Mouse (Mus musculus) monocyte, adult 2 months (primary cell): ENCODE measurements at regions not wholly inside any gene's neighbourhood (a gene's known extent, or its start where the extent isn't known, plus 50 kb on each side); places are given as distances from the start of the nearest gene placed in this dataset.

Source experiments
- DNase-seq, 2 experiments: peaks; one replicate each; pipeline ENCODE4 v3.0.0; 2022; ENCODE audit warnings: low spot score in 2 of 2, low read depth in 1 of 2

DNA sequence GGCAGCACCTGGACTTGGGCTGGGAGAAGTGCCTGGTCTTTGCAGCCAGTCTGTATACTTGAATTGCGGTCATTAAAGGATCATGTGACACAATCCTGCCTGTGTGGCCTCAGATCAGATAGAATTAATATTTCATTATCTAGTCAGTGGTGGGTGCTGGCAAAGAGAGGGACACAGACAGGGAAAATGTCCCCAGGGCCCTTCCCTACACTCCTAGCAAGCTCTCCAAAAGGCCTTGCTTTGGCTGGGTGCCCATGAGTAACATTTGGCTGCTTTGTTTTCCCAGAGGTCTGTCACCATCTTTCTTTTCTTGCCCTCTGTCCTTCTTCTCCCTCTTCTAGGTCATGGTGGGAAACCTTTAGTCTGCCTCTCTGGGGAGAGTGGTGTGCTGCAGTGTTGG lies 260.3 kb downstream of the Bcl11a start:
- DNase-seq: no peak

DNA sequence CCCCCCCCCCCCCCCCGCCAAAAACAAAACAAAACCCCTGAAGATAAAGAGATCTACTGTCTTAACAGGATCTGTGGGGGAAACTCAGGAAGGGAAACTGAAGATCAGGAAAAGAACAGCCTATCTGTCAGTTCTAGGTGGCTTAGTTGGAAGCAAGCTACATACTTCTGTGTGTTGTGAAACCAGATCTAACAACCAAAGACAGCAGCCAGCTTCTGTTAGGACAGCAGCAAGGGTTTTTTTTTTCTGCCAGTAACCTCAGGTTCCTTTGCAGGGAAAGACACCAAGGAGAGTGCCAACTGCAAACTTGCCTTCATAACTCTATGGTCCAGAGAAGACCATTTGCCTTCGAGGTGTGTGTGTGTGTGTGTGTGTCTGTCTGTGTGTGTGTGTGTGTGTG lies 261.2 kb downstream of the Bcl11a start:
- DNase-seq: no peak

DNA sequence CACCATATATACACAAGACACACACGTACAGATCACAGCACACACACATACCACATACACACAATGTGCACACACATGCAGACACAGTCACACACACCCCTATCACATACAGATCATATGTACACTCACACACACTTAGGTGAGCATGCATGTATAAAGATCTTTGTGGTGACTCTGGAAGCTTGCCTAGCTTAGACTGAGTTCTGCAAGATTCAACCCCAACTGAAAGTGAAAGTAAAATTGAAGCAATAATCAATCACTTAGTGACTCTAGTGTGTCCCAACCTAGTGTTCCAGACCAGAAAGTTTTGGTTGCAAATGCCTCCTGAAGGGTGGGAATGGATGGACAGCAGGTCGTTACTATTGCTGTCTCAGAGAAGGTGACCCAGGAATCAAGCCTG lies 262.8 kb downstream of the Bcl11a start:
- DNase-seq: no peak

- no peak for DNase-seq
Measured at GRCm38 (mm10) chr11:24341650-24342049, 263.8 kb downstream of the Bcl11a start.

- no peak for DNase-seq
Measured at GRCm38 (mm10) chr11:24342176-24342575, 264.3 kb downstream of the Bcl11a start.

DNA sequence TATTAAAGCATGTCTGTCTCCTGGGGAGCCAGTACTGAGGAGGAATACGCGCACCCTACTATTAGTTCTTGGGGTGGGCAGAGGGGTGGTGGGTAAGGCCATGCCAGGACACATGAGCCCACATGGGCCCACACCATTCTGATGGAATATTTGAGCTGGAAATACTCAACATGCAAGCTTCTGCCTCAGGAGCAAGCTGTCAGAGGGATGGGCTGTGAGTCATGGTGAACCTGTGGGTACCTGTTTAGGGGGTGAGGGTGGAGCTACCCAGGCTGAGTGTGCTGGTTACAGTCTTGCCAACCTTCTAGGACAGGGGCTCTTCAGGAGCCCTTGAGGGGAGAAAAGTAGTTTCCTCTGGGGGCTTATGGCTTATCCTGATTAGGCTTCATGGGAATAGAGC lies 264.9 kb downstream of the Bcl11a start:
- DNase-seq: no peak

DNA sequence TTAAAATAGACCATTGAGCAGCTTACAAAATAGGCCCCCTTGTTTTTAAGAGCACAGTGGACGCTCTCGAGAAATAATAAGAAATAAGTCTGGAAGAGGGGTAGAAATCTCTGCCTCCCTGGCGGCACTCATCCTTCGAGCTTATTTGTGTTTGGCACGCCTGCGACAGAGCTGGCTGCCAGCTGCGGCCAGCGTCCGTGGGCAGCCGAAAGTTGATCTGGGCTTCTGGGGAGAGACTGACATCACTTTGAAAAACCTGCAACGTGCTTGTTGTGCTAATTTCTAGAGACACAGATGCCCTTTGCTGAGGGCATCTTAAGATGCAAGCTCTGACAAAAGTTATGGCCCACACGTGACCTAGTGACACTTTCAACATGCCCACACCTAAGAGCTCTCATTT lies 269.4 kb downstream of the Bcl11a start:
- no peak for DNase-seq

- DNase-seq: no peak
Measured at GRCm38 (mm10) chr11:24348741-24349140, 270.9 kb downstream of the Bcl11a start.

DNA sequence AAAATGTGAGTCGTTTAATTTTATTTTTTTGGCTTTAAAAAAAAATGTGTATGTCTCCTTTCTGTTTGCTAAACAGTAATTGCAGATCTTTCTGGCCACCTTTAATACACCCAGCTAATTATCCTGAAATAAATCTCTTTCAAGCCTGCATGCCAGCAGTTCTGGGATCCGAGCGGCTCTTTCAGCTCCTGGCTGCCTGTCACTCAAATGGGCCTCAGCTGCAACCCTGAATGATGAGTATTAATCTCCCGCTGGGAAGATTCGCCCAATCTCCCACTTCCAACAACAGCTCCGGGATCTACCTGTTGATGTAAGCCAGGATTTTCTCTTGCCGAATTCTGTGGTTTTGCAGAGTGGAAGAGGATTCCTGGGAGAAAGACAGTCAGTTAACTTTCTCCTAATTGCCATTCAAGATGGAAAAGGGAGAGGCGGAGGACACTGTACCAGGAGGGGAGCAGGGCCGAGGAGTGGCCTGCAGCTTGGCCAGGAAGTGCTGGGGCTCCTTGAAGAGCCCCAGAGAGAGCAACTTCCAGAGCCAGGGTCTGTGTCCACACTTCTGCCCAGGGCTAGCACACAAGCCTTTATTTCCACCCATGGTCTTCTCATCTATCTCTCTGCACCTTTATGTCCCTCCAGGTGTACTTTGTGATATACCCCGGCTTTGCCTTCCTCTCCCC lies 272.2 kb downstream of the Bcl11a start:
- DNase-seq: no peak

- DNase-seq: no peak
Measured at GRCm38 (mm10) chr11:24350839-24351238, 273.0 kb downstream of the Bcl11a start.

GRCm38 (mm10) chr11:24352071-24352470 lies 274.2 kb downstream of the Bcl11a start:
- no peak for DNase-seq

DNA sequence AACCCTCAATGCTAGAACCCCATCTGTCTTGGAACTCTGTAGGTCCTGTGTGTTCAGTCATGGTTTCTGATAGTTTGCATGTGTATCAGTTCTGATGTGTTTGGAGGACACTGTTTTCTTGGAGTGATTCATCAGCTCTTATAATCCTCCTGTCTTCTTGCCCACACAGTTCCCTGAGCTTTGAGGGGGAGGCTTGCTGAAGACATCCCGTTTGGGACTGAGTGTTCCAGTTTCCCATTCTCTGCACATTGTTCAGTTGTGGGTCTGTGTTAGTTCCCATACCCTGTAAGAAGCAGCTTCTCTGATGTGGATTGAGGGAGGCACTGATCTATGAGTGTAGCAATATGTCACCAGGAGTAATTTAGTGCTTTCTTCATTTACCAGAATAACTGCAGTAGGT lies 275.2 kb downstream of the Bcl11a start:
- DNase-seq: no peak

GRCm38 (mm10) chr11:24357388-24357787 lies 279.5 kb downstream of the Bcl11a start:
- no peak for DNase-seq

DNA sequence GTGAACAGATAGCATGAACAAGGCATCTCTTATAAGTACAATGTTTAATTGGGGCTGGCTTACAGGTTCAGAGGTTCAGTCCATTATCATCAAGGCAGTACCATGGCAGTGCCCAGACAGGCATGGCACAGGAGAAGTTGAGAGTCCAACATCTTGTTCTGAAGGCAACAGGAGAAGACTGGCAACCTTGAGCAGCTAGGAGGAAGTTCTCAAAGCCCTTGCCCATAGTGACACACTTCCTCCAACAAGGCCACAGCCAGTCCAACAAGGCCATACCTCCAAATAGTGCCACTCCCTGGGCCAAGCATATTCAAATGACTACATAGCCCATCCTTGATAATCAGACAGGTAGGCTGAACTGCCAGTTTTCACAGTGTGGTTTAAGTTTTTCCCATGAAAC lies 281.2 kb downstream of the Bcl11a start:
- no peak for DNase-seq

DNA sequence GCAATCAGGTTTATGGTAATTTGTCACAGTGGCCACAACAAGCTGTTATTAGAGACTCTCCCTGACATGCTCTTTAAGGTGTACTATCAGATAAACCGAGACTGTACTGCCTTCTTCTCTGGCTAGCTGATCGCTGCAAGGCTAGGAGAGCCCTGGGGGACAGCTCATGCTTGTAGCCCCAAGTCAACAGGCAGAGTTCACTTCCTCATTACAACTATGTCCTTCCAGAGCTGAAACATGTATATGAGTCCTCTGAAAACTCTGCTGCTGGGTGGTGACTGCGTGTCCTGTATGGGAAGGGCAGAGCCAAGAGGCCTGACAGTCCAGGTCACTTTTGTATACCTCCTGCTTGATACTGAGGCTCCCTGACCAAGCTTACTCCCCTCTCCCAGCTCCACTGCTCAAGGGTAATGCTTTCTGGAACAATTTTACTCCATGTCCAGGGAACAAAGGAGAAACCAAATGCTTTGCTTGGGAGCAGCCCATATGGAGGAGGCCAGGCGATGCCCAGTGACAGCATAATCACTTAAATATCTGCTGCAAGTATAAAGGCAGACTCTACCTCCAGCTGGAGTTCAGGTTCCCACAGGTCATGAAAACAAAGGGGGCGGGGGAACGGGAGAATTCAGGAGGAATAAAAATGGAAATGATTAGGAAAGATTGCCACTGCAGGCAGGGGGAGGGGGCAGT lies 284.3 kb downstream of the Bcl11a start:
- no peak for DNase-seq

DNA sequence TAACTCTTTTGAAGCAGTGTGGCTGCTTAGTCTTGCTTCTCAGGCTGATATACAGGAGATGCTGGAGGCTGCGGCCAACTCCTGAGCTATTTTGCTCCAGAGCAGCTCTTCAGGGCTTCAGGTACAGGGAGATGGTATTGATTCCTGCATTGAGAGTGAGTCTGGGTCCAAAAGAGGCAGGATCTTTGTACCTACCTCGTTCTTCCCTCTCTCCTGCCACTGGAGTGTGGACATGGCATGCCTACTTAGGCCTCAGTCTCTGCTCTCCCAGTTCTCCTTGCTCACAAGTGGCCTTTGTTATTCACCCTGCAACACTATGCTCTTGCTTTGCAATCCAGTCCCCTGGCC lies 284.8 kb downstream of the Bcl11a start:
- DNase-seq: no peak

DNA sequence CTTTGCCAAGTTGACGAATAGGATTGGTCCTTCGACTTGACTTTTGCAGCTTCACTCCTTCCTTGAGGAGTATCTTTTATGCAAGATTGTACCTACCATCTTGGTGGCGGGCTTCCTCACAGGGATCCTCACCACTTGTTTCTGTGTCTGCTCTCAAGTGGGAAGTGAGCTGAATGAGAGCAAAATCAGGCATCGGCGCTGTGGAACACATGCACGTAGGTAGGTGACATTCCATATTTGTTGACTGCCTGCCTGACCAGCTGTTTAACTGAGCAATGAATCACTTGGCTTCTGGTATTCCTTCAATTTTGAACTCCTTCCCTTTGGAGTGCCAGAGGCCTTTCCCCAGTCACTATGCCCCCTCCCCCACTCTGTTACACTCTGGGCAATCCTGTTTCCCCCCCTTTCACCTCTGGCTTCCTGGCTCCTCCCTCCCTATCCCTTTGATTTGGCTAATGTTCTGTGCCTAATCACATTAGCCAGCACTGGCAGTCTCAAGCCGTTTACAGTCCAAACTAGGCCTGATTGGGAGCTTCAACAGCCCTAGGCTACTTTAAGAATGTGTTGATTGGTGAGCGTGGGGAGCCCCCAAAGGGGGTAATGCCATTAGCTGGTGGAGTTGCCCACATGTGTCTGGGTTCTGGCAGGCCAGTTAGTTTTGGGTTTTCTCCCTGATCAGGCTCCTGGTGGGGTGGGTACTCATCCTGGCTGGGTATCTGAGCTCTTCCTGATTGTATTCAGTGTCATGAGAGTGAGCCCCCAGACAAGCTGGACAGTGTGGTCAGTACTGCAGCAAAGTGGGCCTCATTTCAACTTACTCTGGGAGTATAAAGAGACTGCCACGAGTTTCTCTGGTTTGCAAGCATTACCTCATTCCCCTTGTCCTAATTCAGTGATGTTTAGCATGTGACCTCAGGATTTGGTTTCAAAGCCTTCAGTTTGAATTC lies 285.8 kb downstream of the Bcl11a start:
- no peak for DNase-seq

- no peak for DNase-seq
Measured at GRCm38 (mm10) chr11:24370198-24370860, 292.5 kb downstream of the Bcl11a start.

DNA sequence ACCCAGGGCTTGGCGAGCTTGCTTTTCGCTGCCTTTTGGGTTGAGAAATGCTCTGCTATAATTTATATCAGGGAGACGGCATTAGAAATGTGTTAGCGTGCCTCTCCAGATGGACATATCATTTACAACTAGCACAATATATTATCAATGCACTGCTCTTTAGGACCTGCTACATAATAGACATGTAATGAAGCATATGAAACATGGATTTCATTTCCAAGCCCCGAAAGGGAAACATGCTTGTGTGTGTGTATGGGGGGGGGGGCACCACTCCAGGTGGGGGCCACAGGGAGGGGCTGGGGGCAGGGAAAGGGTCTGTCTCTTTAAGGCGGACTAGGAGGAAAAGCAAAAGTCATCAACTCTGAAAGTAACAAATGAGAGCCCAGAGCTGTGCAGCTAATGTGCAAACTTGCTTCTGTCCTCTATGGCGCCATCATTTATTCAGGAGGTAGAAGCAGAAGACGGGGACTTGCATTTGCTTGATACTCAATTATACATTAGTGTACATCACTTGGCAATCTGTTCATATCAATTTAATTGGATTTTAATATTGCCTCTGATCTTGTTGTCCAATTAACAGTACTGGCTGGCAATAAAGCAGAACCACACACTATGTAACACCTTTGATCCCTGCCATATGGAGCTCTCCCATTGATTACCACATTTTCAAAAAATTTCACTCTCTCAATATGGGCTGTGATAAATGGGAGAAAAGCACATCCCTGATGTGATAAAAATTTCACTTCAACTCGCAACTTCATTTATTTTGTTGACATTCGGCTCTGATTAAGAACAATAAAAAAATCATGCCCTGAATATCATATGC lies 293.2 kb downstream of the Bcl11a start:
- DNase-seq: no peak

GRCm38 (mm10) chr11:24371687-24371950 lies 293.8 kb downstream of the Bcl11a start:
- no peak for DNase-seq

GRCm38 (mm10) chr11:24371963-24372362 lies 294.1 kb downstream of the Bcl11a start:
- DNase-seq: peak; percentile 23 to 36
